Mouse (Mus musculus) lung, adult 2 months (tissue): ENCODE data around the gene Ncapd2.

Experiments used
- CTCF ChIP-seq: fragments of 200-500 bp; IDR thresholded peaks from 2 replicates; pipeline ENCODE4 v1.5.1; 2011; ENCODE audit warnings: mild to moderate bottlenecking, low read length, control low read depth; ENCODE audit not compliant: insufficient read depth
- POLR2A ChIP-seq: fragments of 200-500 bp; IDR thresholded peaks from 2 replicates; pipeline ENCODE4 v1.6.1; 2011; ENCODE audit warnings: low read depth, mild to moderate bottlenecking, control low read depth, low read length, borderline replicate concordance; ENCODE audit errors: extremely low read depth

DNA sequence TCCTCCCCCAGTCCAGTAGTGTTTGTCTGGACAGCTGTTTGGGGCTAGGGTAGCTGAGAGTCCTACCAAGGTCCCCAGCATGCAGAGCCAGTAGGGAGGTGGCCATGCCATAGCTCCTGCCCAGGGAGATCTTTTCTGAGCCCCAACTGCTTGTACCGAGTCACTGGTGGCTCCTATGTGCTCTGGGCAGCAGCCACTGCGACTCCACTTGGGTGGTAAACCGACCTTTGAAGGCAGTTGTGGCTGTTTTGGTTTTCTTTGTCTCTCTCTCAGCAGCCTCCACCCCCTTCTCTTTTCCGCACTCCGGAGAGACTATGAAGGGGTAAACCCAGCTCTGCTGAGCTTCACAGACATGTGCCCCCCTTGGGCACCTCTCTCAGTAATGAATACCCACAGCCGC, 45.3 kb upstream of the Ncapd2 start, which contains the start of gene Cd27:
- TF ChIP-seq CTCF (no peak), POLR2A (no peak)
